Mouse (Mus musculus) cerebellum, postnatal 25 days (tissue): ENCODE data around the gene Brinp1.

Experiments used
- DNase-seq, 2 experiments: peaks; one replicate each; pipeline ENCODE4 v3.0.0; 2021; ENCODE audit warnings: mixed read lengths in 2 of 2

Brinp1 gene

DNA sequence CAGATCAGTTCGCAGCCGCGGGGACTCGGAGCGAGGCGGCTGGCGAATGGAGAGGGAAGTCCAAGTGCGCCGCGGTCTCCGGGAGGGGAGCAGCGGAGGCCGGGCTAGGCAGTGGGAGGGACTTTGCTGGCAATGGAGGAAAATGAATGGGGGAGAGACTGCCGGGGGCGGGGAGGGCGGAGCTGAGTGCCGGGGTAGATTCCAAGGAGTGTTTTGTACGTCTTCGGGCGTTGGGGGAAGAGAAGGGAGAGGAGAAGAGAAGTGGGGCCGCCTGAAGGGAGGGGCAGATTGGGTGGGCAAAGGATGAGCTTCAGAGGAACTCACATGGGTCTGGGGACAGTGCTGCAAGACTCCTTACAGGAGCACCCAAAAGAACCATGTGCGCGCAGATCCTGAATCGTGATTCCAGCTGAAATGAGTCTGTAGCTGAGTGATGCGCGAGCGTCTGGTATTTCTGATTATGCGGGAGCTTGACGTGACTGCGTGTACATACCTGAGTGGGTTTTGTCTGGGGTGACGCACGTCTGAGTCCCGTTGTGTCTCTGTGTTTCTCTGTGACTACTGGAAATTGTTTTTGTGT, at the start of gene Brinp1:
TSS of gene Brinp1 (minus strand) at position 76 of the 580 bp plus-strand sequence.
- DNase-seq, result peak; percentile 95 to 96

- no peak for DNase-seq
These were observed 3.1 kb upstream of the Brinp1 start for GRCm38 (mm10) chr4:68957265-68957664.

GRCm38 (mm10) chr4:68955621-68956020, 1.4 kb upstream of the Brinp1 start:
- no peak for DNase-seq

DNA sequence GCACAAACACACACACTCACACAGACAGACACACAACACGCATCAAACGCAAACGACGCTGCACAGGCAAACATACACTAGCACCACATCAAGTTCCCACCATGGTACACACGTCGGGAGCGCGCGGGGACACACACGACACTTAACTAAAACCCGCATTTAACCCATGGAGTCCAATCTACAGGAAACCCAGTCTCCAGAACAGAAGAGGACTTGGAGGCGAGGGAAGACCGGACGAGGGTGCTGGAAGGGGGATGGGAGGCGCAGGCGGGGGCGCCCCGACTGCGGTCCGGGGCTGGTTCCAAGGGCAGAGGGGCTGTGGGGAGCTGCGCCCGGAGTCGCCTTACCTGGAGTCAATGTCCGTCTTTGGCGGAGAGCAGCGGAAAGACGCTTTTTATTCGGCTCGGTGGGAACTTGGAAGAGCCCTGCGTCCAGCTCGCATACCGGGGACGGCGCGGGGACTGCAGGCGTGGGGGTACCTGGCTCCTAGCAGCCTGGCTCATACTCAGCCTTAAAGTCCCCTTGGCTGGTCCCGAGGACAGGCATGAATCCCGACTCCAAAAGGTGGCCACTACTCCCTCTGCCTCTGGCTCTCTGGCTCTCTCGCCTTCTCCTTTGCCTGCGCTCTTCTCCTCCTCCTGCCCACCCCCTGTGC, 403 bp downstream of the Brinp1 start:
- DNase-seq, result no peak

GRCm38 (mm10) chr4:68953131-68953551, 1.1 kb downstream of the Brinp1 start:
- DNase-seq, result peak; percentile 63 to 65

GRCm38 (mm10) chr4:68950556-68950955, 3.6 kb downstream of the Brinp1 start:
- DNase-seq, result peak; percentile 92 to 97

DNA sequence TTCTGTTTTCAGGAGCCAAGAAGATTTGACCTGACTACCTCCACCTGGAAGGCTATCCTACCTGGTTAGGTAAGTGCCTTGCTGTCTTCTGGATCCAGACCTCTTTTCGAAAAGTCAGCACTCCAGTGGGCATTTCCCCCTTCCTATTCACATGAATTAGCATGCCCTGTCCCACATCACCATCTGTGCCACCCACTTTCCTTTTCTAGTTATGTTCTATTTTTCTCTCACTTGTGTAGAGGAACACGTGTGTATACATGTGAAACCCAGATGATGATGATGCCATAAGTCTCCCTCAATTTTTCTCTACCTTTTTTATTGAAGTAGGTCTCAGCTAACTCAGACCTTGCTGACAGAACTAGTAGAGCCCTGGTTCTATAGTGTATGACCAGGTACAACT, 11.3 kb downstream of the Brinp1 start:
- no peak for DNase-seq

DNA sequence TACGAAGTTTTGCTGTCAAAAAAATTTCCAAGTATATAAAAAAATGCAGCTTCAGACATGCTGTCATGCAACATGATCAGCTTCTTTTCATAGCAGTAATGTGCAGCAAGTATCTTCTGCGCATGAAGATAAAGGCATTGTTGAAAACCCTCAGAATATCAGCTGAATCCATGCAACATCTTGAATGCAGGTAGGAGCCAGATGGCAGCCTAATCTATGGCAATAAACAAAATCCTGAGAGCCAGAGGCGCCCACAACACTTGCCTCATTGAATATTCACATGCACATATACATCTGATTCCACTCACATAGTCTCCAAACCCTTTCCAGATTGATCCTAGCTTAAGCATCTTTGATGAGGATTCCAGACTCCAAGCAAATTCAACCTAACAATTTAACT, 24.2 kb downstream of the Brinp1 start:
- DNase-seq, result peak in 1 of 2 experiments; percentile 44

- DNase-seq, result no peak
These were observed 28.1 kb downstream of the Brinp1 start for GRCm38 (mm10) chr4:68926091-68926490.

DNA sequence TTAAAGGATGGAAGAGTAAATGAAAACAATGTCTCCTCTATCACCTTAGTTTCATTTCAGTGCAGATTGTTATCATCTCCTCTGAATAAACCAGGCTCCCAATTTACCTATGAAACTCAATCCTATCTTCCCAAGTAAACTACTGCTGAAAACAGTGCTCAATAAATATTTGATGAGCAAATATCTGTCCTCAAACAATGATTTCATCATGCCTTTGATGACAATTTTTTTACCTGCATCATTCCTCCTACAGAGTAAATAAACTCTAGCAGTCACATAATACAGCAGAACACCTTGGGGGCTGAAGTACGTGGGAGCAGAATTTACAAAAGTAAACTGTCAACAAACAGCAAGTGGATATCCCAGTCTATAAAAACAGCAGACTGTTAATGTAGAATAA, 31.3 kb downstream of the Brinp1 start:
- DNase-seq, result no peak

- no peak for DNase-seq
These were observed 31.7 kb downstream of the Brinp1 start for GRCm38 (mm10) chr4:68922504-68922903.

- DNase-seq, result peak in 1 of 2 experiments; percentile 22
These were observed 34.1 kb downstream of the Brinp1 start for GRCm38 (mm10) chr4:68920127-68920526.

GRCm38 (mm10) chr4:68910942-68911341, 43.3 kb downstream of the Brinp1 start:
- no peak for DNase-seq

DNA sequence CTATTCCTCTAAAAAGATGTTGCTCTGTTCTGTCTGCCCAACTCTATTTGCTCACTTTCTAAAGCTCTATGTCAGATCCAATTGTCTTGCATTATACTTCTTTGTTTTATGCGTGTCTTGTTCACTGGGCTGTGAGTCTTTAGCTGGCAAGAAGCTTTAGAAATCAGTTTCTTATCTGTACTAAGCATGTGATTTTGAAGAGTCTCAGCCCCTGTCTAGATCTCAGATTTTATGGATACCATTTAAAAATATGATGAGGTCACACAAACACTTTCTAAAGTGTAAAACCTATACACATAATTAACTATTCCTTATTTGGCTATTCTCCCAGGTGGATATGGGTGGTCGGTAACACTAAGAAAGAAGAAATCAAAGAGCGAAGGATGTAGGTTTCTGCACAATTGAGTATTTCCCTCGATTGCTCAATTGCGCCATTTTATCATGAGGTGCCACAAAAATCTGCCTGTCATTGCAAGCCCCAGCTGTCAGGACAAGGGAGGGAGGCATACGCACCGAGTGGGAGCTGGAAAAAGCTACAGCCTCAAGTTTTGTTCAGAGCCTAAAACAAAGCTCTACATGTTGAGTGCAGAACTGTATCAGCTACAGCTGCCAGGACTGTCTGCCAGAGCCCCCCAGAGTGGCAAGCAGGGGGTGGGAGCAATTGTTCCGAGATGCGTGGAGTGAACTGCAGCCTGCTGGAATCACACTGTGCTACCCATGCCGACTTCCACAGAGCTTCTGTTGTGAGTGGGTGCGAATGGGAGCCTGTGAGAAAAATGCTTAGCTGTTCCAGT, 47.6 kb downstream of the Brinp1 start:
- peak; percentile 36 to 38 for DNase-seq

GRCm38 (mm10) chr4:68890526-68890925, 63.7 kb downstream of the Brinp1 start:
- DNase-seq, result no peak

DNA sequence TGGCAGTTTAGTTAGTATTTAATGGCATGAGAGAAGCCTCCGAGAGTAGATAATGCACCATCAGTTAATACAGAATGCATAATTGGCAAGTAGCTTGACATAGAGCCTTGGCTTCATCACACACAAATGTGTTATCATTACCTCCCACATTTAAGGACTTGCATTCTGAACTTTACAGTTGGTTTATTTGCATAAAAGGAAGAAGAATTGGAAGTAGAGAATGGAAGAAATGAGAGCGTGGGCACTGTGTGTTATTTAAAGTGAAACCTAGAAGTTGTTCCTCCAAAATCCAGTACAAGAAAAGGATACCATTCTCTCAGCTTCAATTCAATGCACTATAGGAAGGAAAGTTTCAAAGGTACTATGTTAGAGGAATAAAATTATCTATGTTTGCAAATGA, 67.9 kb downstream of the Brinp1 start:
- no peak for DNase-seq

DNA sequence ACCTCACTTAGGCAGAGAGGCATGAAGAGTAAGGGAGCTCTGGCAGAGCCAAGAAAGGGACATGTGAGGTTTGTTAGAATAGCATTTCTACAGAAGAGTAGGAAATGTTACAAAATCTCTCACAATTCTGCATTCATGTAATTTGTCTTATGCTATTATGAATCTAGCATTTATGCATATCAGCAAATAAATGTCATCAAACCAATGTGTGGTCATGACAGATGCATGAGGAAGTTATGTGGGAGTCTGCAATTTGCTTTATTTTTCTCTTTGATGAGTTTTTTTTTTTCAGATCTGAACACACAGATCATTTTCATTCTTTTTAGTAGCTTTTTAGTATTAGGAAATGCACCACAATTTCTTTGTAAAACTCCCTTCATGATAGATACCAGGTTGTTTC, 82.2 kb downstream of the Brinp1 start:
- DNase-seq, result no peak

DNA sequence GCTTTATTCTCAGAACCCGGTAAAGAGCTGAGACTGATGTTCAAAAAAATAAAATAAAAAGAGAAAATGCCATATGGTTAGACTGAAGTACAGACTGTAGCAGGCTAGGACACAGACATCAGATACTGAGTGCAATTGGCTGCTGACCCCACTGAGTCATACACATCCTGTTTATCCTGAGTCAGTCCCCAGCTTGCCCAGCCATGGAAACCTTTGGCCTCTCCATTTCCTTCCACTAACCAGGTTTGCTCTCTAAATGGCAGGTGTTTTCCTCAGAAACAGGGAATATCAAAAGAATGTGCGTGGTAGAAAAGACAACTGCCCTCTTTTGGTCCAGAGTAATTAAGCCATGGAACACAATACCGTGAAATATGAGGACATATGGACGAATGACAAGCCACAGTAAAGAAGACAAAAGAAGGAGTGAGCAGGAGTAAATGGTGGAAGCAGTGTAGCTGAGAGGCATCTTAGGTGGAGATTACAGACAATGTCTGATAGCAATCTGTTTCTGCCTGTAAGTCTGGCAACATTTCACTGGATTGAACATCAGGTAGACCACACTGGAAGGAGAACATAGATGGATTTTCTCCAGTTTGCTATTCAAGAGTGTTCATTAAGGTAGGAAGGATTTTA, 88.9 kb downstream of the Brinp1 start:
- DNase-seq, result peak; percentile 34 to 57

DNA sequence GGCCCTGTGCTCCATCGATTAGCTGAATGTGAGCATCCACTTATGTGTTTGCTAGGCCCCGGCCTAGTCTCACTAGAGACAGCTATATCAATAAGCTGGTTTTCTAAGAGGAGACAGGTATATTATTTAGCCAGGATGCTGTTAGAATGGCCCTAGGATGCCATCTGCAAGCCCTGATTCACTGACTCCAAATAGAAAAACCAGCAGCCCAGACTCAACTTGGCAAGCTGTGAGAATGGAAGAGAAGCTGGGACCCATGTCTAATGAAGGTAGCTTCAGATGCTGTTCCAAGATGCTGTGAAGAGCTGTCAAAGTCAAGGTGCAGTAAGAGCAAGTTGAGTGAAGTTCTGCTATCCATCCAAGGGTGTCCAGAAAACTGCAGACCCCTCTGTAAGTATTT, 89.5 kb downstream of the Brinp1 start:
- DNase-seq, result peak; percentile 31 to 41

- DNase-seq, result peak; percentile 58 to 74
These were observed 97.3 kb downstream of the Brinp1 start for GRCm38 (mm10) chr4:68856868-68857267.

GRCm38 (mm10) chr4:68849671-68850070, 104.5 kb downstream of the Brinp1 start:
- DNase-seq, result peak in 1 of 2 experiments; percentile 21

- DNase-seq, result peak in 1 of 2 experiments; percentile 45
These were observed 107.2 kb downstream of the Brinp1 start for GRCm38 (mm10) chr4:68846976-68847375.

DNA sequence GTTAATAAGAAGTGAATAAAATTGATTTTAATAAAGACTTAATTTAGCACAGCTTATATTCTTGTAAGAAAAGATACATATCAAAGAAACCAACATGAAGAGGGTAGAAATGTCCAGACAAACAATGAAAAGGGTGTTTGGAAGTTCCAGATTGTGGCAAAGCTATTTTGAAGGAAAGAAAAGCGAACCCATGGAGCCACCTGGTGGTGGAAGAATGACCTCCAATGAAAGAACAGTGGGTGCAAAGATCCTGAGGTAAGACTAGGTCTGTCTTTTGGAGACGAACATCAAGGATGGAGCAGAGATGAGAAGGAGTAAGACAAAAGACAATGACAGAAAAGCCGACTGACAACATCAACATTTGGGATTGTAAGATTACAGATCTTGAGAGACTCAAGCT, 108.2 kb downstream of the Brinp1 start:
- DNase-seq, result peak; percentile 32 to 60
